Mouse (Mus musculus) hematopoietic stem cell, adult 5-6 weeks (primary cell): ENCODE measurements around the gene Creb3l2. TPM values are rescaled to one million over a fixed set of nuclear protein-coding genes. Genes with fewer than 3 reads are reported as not detected.
A peak's percentile ranks its signal among the peaks of the same experiment; 100 is the strongest.

Source experiments
- ATAC-seq, 2 experiments: fragments of 125-278 bp in 1 of 2; replicated peaks in 1 of 2; 2 replicates each; pipeline ENCODE4 v1.8.0; 2016 to 2017; ENCODE audit warnings: inconsistent platforms in 2 of 2, mild to moderate bottlenecking in 2 of 2, moderate number of reproducible peaks in 2 of 2, low read depth in 1 of 2, moderate TSS enrichment in 1 of 2; ENCODE audit not compliant: low FRiP score in 2 of 2, poor library complexity in 2 of 2, severe bottlenecking in 2 of 2, insufficient read depth in 1 of 2, low TSS enrichment in 1 of 2
- total RNA-seq: library from RNA; stranded (forward); fragments of 172-1452, 232-1000 nt; gene quantifications from 2 replicates; pipeline ENCODE4 v1.2.3, GENCODE M21; 2017

The Creb3l2 gene
- total RNA-seq, 1 experiment from 2014 or later = 4.7 TPM

DNA sequence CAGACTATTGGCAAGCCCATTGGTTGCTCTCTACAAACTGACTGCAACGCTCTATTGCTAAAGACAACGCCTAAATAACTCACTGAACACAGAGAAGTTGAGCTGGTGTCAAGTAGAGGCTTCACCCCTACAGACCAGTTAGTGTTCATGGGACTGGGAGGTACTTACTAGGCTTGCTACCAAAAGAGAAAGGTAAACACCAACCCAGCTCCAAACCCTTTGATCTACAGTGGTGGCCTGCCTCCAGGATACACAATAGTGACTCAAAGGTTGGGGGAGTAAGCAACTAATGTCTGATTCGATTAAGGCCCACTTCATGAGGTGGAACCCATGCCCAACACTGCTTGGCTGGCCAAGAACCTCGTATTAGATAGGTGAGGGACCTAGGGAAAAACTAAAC, 11.1 kb upstream of the Creb3l2 start:
- ATAC-seq = no peak

DNA sequence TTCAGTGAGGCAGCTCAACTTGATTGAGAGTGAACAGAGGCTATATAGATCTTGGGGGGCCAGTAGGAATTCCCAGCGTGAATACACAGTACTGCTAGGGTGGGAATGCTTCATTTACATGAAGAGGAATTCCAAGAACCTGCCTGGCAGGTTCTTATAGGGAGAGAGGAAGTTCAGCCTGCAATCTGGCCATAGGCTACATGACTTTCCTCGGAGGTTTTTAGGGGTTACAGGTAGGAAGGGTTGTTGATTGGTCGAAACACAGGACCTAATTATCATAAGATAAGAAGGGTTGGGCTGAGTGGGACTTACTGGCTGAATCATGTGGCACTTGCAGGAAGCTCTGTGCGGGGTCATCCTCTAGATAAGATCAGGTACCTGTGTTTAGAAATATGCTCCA, 9.7 kb upstream of the Creb3l2 start:
- ATAC-seq = no peak

DNA sequence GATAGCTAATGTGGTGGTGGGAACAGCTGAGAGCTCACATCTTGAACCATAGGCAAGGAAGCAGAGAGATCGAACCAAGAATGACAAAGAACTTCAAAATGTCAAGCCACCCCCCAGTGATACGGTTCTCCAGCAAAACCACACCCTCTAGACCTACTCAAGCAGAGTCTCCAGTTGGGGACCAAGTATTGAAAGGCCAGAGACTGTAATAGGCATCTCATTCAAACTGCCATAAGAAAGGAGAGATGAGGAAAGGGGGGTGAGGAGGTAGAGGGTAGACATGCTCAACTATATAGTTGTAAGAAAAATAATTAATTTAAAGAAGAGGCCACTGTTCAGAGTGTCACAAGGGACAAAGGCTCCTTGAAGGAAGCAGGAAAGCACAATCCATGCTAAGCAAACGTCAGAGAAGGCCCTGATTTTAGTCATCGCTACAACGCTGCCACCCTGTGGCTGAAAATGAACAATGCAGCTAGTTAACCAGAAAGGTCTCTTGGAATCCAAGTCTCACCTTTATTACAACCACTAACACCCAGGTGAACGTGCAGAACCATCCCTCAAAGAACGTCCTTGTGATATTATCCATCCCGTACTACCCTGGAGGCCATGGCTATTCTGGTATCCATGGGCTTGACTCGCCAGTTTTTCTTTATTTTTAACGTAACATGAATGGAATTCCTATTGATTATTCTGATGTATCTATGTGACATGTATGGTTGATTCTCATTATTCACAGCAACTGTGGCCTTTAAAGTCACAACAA, 5.9 kb upstream of the Creb3l2 start:
- ATAC-seq = peak; percentile 70 to 80

DNA sequence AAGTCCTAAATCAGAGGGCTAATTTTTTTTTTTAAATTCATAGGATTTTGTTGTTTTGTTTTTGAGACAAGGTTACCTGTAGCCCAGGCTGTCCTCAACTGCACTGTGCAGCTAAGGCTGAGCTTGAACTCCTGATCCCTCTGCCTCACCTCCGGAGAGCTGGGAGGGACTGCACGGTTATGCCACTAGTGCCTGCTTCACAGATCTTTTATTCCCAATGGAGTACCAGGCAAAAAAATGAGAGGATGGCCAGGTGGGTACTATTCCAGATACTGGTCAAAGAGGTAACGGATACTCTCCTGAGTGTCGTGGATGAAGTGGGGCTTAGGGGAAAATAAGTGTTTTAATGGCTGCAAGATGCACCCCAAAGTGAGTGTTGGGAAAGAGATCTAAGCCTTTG, 835 bp upstream of the Creb3l2 start:
- no peak for ATAC-seq

DNA sequence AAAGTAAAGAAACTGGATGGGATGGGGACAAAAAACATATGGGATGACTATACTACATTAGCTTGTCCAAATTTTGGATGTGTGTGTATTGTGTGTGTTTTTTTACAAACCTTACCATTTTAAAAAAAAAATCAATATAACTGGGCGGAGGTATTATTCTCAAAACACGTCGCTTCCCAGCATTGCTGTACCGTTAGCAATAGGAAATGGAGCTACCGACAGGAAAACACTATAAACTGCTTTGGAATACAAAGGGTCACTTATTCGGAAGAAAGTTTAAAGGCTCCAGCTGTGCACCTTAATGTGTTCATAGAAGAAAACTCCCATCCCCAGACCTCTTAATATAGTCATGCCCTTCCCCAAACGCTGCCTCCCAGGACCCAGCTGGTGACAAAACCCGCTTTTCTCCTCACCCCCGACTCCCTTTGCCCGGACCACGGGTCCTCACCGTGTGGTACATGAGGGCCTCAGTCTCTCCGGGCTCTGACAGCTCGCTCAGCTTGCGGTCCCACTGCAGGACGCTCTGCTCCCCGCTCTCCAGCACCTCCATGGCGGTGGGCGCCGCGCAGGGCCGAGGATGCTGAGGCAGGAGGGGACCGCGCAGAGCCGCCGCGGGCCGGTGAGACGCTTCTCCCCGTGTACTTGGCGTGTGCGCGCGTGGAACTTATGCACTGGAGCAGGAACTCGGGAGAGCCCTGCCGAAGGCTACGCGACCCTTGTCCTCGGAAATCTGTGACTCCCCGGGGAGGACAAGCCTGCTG, 515 bp downstream of the Creb3l2 start:
- peak; percentile 40 to 42 for ATAC-seq

DNA sequence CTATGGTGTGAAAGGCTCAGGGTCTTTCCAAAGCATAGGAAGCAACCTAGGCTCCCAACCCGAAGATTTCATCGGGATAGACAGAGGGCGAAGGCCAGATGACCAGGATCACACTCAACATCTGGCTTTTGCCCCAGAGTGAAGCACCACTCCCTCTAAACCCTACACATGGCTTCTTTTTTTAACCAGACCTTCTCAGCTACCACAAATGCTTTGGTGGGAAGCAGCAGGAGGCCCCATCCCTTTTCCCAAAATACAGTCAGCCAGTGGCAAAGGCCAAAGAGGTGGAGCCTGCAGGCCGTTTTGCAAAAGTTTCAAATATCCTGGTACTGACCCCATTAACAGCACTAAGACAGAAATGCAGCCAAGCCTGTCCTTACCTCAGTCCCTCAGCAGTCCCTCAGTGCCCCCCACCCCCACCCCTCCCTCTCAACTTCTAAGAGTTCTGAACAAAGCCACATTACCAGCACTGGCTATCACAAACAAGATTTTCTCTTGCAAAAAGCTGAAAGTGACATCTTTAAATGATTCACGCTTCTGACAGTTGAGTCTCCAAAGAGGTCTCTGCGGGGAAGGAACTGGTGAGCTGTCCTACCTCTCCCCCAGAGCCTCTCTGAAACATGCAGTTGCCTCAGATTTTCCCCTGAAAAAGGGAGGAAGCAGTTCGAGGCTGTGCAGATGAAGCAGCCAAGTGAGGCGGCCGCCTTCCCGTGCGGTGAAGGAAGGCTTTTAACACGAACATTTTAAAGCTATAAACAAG, 1.3 kb downstream of the Creb3l2 start:
- ATAC-seq = no peak

DNA sequence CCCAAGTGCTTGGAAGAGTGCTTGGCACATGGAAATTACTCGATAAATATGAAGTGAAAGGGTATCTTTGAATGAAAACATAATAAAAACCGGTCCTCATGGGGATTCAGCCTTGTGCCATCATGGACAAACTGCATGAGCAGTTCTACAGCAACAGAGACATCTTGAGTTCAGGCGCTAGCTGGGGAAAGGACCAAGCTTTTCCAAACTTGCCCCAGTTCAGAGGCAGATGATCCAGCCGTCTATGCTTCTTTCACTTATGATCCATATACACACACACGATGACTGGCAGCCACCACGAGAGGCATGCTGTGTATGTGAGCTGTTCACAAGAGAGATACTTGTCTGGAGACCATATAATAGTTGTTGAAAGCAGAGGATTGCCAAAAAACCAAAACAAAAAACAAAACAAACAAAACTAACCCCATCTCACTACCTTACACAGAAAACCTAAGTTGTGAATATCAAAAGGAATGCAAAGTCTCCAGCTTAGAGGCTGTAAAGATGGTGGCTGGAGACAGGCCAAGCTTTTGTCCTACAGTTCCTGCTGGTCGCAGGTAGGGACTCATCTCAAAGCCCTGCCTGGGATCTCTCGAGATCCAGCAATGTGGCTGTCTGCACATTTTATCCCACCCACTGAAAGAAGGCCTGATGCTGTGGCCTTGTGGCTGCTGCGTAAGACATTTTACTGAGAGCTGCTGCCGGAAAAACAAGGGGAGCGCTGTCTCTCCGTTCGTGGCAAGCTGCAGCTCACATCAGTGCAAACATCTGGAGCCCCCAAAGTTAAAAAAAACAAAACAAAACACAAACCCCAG, 2.1 kb downstream of the Creb3l2 start:
- no peak for ATAC-seq

DNA sequence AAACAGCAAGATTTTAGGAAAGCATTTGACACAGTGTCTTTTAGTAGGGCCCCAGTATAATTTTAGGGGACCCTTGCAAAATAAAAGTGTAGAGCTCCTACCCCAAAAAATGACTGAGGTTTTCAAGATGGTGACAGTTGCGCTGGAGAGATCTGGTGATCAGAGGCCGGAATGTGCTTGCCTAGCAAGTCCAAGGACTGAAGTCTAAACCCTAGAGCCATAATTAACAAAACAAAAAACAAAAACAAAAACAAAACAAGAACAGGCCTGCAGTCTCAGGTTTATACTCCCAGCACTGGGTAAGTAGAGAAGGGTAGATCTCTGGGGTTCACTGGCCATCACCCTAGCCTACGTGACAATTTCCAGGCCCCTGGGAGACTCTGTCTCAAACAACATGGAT, 3.4 kb downstream of the Creb3l2 start:
- no peak for ATAC-seq

DNA sequence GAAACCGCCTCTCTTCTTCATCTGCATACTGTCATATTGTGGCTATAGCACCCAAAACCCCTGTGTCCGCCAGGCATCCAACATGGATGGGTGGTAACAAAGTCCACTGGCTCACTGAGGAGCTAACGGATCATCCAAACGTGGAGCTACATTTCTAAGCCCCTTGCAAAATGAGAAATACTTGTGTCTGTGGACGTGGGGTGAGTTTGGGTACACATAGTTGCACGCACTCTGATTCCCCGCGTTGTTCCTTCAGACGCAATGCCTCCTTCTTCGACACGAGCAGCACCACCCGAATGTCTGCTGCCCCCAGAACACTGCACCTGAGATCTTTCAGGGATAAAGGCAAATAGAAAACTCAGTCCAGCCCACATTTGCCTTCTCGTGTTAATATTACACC, 4.9 kb downstream of the Creb3l2 start:
- ATAC-seq = no peak

DNA sequence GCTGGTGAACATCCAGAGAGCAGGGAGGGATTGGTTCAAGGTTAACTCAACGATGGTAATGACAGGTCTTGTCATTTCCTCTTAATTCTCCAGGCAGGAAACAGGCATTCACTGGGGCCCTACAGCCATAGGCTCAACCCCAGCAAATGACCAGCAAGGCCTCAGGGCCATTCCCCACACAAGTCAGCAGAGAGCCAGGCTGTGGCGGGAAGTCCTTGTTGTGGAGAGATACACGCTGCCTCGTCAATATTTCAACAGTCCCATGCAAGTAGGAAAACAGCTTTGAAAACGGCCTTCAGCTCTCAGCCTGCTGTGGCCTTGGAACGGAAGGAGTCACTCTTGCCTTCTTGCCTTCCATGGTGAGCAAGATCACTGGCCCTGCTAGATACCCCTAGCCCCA, 6.6 kb downstream of the Creb3l2 start:
- no peak for ATAC-seq

DNA sequence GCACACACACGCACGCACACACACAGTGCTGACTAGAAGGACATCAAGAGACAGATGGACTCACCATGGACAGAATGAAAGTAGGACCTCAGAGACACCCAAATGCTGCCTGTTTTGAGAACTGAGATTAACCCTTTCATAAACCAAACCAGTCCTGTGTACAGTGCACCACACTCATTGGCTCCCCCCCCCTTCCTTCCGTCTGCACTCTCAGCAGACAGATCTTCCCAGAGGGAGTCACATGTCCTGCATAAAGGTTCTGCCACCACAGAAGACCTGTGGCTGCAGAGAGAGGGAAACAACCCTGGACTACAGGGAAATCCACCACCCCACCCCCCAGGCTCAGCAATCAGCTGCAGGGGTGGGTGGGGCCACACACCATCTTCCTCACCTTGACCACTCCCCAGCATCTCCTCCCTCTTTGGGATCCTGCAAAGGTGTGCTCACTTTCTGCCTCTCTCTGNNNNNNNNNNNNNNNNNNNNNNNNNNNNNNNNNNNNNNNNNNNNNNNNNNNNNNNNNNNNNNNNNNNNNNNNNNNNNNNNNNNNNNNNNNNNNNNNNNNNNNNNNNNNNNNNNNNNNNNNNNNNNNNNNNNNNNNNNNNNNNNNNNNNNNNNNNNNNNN, 12.0 kb downstream of the Creb3l2 start:
- ATAC-seq = no peak

DNA sequence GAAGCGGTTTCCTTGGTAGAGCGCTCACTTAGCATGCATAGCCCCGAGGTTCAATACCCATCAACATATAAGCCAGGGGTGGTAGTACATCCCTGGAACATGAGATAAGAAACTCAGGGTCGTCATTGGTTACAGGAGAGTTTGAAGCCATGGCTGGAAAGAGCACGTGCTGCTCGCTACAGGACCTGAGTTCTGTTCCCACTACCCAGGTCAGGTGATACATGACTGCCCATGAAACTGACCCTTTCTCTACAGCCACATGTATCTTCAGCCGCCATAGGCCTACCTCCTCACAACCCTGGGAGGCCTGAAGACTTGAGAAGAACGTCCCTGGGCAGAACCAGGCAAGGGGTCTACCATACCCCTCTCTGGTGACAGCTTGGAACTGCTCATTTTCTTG, 13.0 kb downstream of the Creb3l2 start:
- 0 out of 4 replicates have a peak, but pooled peaks of 1 of the 2 experiments have one; percentile 4 for ATAC-seq

DNA sequence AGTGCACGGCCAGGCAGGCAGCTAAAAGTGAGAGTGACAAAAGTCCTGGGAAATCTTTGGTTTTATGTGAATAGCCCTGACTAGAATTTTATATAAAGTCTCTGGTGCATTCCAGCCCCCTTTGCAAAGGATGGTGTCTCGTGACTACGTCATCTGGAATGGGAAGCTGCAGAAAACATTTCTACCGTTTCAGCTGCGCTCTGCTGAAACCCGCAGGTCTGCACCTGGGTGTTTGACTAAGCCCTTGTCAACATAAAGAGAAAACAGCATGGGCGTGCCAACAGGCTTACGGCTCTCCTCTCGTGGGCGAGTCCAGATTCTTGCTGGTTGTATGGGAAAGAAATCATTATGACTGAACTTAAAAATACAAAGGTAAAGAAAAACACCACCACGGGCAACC, 13.9 kb downstream of the Creb3l2 start:
- ATAC-seq = no peak

DNA sequence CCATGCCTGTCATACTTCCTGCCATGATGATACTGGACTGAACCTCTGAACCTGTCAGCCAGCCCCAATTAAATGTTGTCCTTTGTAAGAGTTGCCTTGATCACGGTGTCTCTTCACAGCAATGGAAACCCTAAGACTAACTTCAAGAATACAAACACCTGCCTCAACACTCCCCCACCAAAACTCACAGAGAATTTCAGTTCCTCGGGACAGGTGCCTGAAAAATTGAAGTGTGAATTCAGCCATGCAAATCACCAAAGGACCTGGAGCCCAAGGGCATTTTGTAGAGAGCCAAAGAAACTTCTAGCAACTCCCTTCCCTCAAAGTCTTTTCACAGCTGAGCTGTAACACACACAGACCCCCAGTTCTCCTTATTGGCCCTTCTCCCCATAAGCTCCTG, 15.3 kb downstream of the Creb3l2 start:
- ATAC-seq = no peak

DNA sequence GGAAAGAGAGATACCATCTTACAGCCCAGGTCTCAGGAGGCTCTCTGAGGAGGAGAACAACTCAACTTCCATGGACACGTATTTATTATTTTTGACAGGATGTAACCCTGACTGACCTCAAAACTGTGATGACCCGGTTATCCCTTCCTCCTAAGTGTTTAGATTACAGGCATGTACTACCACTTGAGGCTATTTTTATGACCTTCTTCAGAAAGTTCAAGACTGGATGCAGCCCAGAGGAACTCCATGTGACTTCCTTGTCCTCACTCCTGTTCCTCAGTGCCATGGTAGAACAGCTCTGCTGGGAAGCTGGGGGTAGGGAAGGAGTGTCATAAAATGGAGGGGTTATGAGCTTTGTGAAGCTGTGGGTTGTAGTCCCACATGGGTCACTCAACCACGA, 16.1 kb downstream of the Creb3l2 start:
- ATAC-seq = no peak

DNA sequence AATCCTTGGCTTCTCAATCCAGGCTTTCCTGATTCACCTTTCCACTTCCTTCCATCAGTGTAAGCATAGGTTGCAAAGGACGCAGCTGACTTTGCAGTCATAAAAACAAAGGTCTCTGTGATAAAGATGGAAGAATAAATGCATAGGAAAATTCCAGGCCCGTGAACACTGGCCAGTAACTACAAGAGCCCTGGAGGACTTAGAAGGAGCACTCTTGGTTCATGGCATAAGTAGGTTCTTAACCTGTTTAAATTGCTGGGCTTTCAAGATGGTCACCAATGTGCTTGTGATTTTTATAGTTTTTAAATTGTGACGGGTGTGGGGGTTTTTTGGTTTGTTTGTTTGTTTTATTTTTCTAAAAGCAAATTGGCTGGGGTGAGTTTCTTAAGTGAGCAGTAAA, 16.9 kb downstream of the Creb3l2 start:
- ATAC-seq = no peak

DNA sequence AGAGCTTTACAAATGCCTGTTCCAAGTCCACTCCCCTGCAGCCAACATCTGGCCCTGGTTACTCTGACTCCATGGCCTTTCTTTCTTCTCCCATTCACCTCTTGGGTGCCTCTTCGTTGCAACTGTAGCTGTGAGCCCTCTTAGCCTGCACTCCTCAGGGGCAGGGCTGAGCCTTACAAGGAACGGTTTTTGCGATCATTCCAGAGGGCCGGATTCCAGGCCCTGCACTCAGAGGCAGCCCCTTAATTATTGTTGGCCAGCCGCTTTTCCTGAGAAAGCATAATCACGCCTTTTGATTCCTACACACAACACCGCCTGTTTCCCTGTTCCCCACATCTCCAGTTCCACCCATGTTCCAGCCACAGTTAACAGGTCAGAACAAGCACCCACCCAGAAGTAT, 17.6 kb downstream of the Creb3l2 start:
- ATAC-seq = no peak
